Mouse (Mus musculus) left cerebral cortex, adult 2 months (tissue): ENCODE results near the gene Gbp9. TPM values are rescaled to one million over a fixed set of nuclear protein-coding genes. Genes with fewer than 3 reads are reported as not detected.

Experiments used
- DNase-seq, 2 experiments: peaks; one replicate each; pipeline ENCODE4 v3.0.0; 2021 to 2022; ENCODE audit warnings: low spot score in 2 of 2, mixed read lengths in 1 of 2; ENCODE audit errors: extremely low spot score in 1 of 2
- H3K27ac ChIP-seq: fragments of 200-600 bp; 2 replicates; pipeline ENCODE4 v1.8.1; 2022
- H3K4me3 ChIP-seq: fragments of 200-600 bp; 2 replicates; pipeline ENCODE4 v1.8.1; 2022
- CTCF ChIP-seq: fragments of 200-600 bp; IDR thresholded peaks from 2 replicates; pipeline ENCODE4 v1.8.1; 2022; ENCODE audit warnings: antibody characterized with exemption, mild to moderate bottlenecking, moderate library complexity
- intact Hi-C: fragments of 180-260 bp; cut with DNase I; formaldehyde crosslinking; loops from one replicate; pipeline ENCODE4 v1.15.1; 2025
- total RNA-seq, 2 experiments: library from RNA; stranded (reverse); gene quantifications; 2 replicates each; pipeline ENCODE4 v1.2.3; 2021

Gbp9 gene
- total RNA-seq, 2 experiments from 2014 or later: 3.0 to 3.4 TPM

DNA sequence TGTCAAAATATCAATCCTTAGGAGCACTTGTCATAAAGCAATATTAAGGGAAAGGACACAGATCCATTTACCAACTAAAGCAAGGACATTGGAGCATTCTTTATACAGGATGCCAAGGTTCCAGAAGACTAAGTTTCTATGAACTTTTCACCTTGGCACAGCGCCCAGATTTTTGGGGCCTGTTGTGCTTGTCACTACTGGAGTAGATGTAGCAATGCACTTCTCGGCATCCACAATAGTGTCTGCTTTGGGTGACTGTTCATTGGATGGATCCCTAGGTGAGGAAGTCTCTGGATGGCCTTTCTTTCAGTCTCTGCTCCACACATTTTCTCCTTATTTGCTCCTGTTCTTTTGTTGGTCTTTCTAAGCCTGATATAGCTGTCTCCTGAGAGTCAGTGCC is 107.0 kb downstream of the Gbp9 start:
- intact Hi-C loops: no loop called here

More for the DNA sequence above, 107.0 kb downstream of the Gbp9 start:
- Histone ChIP-seq H3K4me3 (no peak overlapping the region), H3K27ac (no peak overlapping the region)
- no peak for TF ChIP-seq CTCF
- DNase-seq: no peak

Other genes starting within 250 kb of the Gbp9 start
- gene Abcg3, start 156.8 kb downstream of the Gbp9 start, total RNA-seq: under 1 TPM in 1 of 2 experiments, not detected in 1; 0.21 TPM
- not detected for gene Gbp8, start within 50 bp of the Gbp9 start, total RNA-seq
- gene Gbp4, start within 50 bp of the Gbp9 start, total RNA-seq: 1 to 10 TPM; 1.1 to 2.3 TPM
- not detected for gene Gbp10, start 100.0 kb upstream of the Gbp9 start, total RNA-seq
- not detected for gene Gm43302, start 154.2 kb upstream of the Gbp9 start, total RNA-seq
- under 1 TPM; 0.84 to 0.95 TPM for gene Gbp6, start 154.2 kb upstream of the Gbp9 start, total RNA-seq